Mouse (Mus musculus): ENCODE data around the gene Zfp27.
A peak's percentile ranks its signal among the peaks of the same experiment; 100 is the strongest.

Zfp27 gene

GRCm38 (mm10) chr7:29905966-29906681 lies at the start of gene Zfp27:
TSS of gene Zfp27 (minus strand) at chr7:29906572.
- DNase-seq (ENCODE audit: low spot score), result peak; percentile 62

GRCm38 (mm10) chr7:29954731-29955130 lies 48.4 kb upstream of the Zfp27 start:
- DNase-seq (ENCODE audit: low spot score), result no peak

- peak; percentile 47 for DNase-seq (ENCODE audit: low spot score)
These were observed 47.4 kb upstream of the Zfp27 start, which contains the start of gene Zfp74 for GRCm38 (mm10) chr7:29953513-29954401. TSS of gene Zfp74 (minus strand) at chr7:29954089.

GRCm38 (mm10) chr7:29953086-29953485 lies 46.7 kb upstream of the Zfp27 start:
- no peak for DNase-seq (ENCODE audit: low spot score)

GRCm38 (mm10) chr7:29944201-29944600 lies 37.8 kb upstream of the Zfp27 start:
- no peak for DNase-seq (ENCODE audit: low spot score)

GRCm38 (mm10) chr7:29943720-29944119 lies 37.3 kb upstream of the Zfp27 start:
- DNase-seq (ENCODE audit: low spot score), result no peak

GRCm38 (mm10) chr7:29942740-29943139 lies 36.4 kb upstream of the Zfp27 start:
- no peak for DNase-seq (ENCODE audit: low spot score)

GRCm38 (mm10) chr7:29941027-29941426 lies 34.7 kb upstream of the Zfp27 start:
- DNase-seq (ENCODE audit: low spot score), result no peak

GRCm38 (mm10) chr7:29938856-29939255 lies 32.5 kb upstream of the Zfp27 start:
- DNase-seq (ENCODE audit: low spot score), result no peak

GRCm38 (mm10) chr7:29922780-29923179 lies 16.4 kb upstream of the Zfp27 start:
- DNase-seq (ENCODE audit: low spot score), result no peak

GRCm38 (mm10) chr7:29921439-29922093 lies 15.2 kb upstream of the Zfp27 start:
- DNase-seq (ENCODE audit: low spot score), result no peak

GRCm38 (mm10) chr7:29918062-29918453 lies 11.7 kb upstream of the Zfp27 start:
- no peak for DNase-seq (ENCODE audit: low spot score)

- no peak for DNase-seq (ENCODE audit: low spot score)
These were observed 11.1 kb upstream of the Zfp27 start for GRCm38 (mm10) chr7:29917371-29918061.

- no peak for DNase-seq (ENCODE audit: low spot score)
These were observed 5.8 kb upstream of the Zfp27 start for GRCm38 (mm10) chr7:29912172-29912571.

GRCm38 (mm10) chr7:29910252-29910651 lies 3.9 kb upstream of the Zfp27 start:
- DNase-seq (ENCODE audit: low spot score), result no peak

GRCm38 (mm10) chr7:29908130-29908950 lies 2.0 kb upstream of the Zfp27 start, which contains the start of gene Zfp383:
TSS of gene Zfp383 (plus strand) at chr7:29908223.
- peak; percentile 65 for DNase-seq (ENCODE audit: low spot score)

- DNase-seq (ENCODE audit: low spot score), result no peak
These were observed 834 bp upstream of the Zfp27 start for GRCm38 (mm10) chr7:29907206-29907605.

- DNase-seq (ENCODE audit: low spot score), result no peak
These were observed 298 bp upstream of the Zfp27 start for GRCm38 (mm10) chr7:29906682-29907058.

GRCm38 (mm10) chr7:29904101-29904500 lies 2.3 kb downstream of the Zfp27 start:
- DNase-seq (ENCODE audit: low spot score), result no peak

- DNase-seq (ENCODE audit: low spot score), result no peak
These were observed 8.0 kb downstream of the Zfp27 start for GRCm38 (mm10) chr7:29898351-29898750.

- no peak for DNase-seq (ENCODE audit: low spot score)
These were observed 13.6 kb downstream of the Zfp27 start for GRCm38 (mm10) chr7:29892756-29893155.

Measured in left cerebral cortex, adult 11 months (tissue).